Mouse (Mus musculus): ENCODE results near the gene Selenon. TPM values are rescaled to one million over a fixed set of nuclear protein-coding genes. Genes with fewer than 3 reads are reported as not detected.
A peak's percentile ranks its signal among the peaks of the same experiment; 100 is the strongest.
"Not testable (repeated sequence)": the region's sequence is repeated elsewhere in the genome, so short reads cannot be mapped to it uniquely, and the experiment has no call there.

Selenon gene
- total RNA-seq, 2 experiments from 2014 or later, result 24.3 to 28.9 TPM

GRCm38 (mm10) chr4:134512798-134513197 is 39.2 kb downstream of the Selenon start:
- DNase-seq (ENCODE audit: low spot score in 2 of 2), result peak; percentile 70

DNA sequence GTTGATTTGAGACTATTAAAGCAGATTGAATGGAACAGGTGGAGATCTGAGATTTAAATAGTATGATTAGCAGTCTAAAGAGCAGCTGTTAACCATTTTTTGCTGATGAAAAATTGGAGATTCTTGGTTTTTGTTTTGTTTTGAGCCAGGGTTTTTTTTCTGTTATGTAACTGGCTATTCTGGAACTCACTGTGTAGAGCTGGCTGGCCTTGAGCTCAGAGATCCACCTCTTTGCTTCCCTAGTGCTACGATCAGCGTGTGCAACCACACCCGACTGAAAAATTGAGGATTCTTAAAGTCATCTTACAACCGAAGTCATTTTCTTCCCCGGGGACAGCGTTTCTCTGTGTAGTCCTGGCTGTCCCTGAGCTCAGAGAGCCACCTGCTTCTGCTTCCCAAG is 40.2 kb downstream of the Selenon start:
- no peak for DNase-seq (ENCODE audit: low spot score in 2 of 2)

DNA sequence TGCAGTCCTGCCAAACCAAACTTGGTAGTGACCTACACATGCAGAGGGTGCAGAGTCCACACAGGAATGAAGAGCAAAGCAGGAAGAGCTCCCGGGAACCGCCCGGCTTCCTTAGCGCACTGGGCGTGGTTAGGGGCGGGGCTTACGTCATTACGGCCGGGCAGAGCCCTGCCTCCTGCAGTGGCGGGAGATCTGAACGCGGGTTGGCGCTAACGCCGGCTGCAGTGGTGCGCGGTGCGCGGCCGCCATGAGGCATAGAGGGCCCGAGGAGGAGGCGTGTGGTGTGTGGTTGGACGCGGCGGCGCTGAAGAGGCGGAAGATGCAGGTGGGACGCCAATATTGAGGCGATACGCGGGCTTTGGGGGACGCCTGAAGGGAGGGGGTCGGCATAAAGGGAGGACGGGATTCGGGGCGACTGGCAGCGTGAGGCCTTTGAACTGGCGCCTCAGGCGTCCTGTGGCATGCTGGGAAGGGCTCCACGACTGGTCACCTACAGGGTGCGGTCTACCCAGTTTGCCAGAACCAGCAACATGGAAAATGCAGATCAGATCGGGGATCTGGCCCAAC is 41.0 kb downstream of the Selenon start, which contains the start of gene Aunip:
Gene Aunip, plus strand, starts transcription at position 155 of the 567 bp plus-strand sequence.
- peak; percentile 87 to 91 for DNase-seq (ENCODE audit: low spot score in 2 of 2)

- DNase-seq (ENCODE audit: low spot score in 2 of 2), result no peak
These were observed 41.6 kb downstream of the Selenon start for GRCm38 (mm10) chr4:134510396-134510795.

DNA sequence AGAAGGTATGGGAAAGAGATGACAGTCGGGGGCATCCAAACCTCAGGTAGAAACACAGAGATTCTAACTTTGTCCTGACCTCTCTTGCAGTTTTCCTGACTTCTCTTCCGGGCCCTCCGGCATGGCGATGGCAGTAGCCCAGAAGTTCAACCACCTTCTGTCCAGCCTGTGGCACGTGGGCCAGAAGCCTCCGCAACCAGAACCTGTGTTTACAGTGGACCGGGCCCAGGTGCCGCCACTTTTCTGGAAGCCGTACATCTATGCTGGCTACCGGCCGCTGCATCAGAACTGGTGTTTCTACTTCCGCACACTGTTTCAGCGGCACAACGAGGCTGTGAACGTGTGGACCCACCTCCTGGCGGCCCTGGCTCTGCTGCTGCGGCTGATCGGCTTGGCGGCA is 45.3 kb downstream of the Selenon start:
- no peak for DNase-seq (ENCODE audit: low spot score in 2 of 2)

DNA sequence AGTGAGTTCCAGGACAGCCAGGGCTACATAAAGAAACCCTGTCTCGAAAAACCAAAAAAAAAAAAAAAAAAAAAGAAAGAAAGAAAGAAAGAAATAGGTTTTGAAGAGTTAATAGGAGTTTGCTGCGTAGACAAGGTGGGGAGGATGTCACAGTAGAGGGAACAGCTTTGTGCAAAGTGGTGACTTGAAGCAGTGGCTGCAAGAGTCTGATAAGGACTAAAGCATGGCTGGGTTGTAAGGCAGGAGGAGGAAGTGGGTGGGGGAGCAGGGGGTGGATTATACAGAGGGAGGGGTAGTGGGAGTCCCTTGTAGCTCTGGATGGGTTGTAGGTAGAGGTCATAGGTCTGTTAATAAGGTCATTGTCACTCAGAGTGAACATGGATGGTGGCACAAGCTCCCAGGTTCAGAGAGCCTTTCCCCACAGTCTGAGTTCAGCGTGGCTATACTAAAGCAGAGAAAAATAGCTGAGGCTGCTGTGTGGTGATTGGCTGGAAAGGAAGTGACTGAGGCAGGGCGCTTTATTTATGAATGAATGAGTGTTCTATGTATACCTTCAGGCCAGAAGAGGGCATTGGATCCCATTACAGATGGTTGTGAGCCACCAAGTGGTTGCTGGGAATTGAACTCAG is 45.9 kb downstream of the Selenon start:
- DNase-seq (ENCODE audit: low spot score in 2 of 2), result no peak

DNA sequence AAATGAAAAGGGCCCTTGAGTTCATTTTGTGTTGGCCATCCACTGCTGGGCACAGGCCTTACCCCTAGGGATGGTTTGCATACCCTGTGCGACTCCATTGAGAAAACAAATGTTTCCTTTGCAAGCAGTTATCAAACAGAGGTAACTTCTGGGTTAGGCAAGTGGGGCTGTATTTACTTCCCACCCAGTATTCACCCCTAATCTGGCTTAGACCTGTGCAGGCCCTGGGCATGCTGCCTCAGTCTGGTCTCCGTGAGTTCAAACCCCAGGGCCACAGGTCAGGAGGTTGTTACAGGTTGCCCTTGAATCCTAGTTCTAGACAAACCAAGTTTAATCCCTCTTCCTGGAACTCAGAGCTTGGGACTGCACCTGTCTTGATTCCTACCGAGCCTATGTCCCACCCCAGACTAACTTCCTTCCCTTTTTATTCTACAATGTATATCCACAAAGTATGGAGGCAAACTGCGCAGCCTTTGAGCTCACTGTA is 46.6 kb downstream of the Selenon start:
- no peak for DNase-seq (ENCODE audit: low spot score in 2 of 2)

GRCm38 (mm10) chr4:134503686-134504357 is 48.1 kb downstream of the Selenon start:
- no peak for DNase-seq (ENCODE audit: low spot score in 2 of 2)

- DNase-seq (ENCODE audit: low spot score in 2 of 2), result no peak
These were observed 50.9 kb downstream of the Selenon start for GRCm38 (mm10) chr4:134501095-134501494.

- DNase-seq (ENCODE audit: low spot score in 2 of 2), result not testable (repeated sequence)
These were observed 53.0 kb downstream of the Selenon start for GRCm38 (mm10) chr4:134498983-134499382.

DNA sequence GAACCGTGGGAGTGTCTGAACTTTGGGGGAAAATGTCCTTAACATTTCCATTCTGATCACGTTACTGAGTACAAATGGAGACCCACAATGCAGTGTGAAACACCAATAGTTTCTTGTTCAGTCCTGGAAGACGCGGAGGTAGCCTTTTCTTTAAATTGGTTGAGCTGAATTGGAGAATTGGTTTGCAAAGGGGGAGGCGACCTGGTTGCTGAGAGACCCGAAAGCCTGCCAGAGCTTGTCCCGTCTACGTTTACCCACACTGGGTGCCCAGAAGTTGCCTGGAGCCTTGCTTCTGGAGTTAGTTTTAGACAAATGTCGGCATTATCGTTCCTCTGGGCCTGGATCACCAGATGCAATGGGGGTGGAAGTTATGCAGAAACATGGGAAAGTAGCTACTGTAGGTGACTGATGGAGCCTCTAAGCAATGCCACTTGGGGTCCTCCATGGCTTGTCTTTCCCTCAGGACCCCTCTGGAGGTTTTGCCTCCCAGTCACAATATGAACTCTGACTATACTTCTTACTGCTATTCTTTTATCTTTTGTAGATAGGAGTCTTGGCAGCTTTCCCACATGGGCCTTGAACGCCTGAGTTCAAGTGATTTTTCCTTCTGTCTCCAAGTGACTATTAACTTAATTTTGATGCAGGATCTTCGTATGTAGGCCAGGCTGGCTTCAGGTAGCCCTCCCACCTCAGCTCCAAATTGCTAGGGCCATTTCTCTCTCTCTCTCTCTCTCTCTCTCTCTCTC is 53.8 kb downstream of the Selenon start:
- no peak for DNase-seq (ENCODE audit: low spot score in 2 of 2)

GRCm38 (mm10) chr4:134497223-134497622 is 54.7 kb downstream of the Selenon start:
- no peak for DNase-seq (ENCODE audit: low spot score in 2 of 2)

GRCm38 (mm10) chr4:134496595-134497210 is 55.3 kb downstream of the Selenon start, which contains the start of gene Paqr7:
TSS of gene Paqr7 (plus strand) at chr4:134496697.
- DNase-seq (ENCODE audit: low spot score in 2 of 2), result peak; percentile 81 to 82

DNA sequence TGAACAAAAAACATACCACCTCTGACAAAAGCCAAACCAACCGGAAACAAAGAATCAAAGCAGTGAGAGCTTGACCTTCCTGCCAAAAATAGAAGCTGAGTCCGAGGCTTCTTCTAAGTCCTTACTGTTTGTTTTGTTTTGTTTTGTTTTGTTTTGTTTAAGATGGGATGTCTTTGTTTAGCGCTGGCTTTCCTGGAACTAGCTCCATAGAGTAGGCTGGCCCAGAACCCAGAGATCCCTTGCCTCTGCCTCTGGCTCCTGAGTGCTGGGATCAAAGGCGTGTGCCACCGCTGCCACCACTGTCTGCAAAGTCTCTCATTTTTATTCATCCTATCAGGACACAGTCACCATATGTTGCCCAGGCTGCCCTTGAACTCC is 56.4 kb downstream of the Selenon start:
- no peak for DNase-seq (ENCODE audit: low spot score in 2 of 2)

GRCm38 (mm10) chr4:134494780-134495545 is 57.0 kb downstream of the Selenon start:
- no peak for DNase-seq (ENCODE audit: low spot score in 2 of 2)

GRCm38 (mm10) chr4:134494161-134494560 is 57.8 kb downstream of the Selenon start:
- not testable (repeated sequence) for DNase-seq (ENCODE audit: low spot score in 2 of 2)

DNA sequence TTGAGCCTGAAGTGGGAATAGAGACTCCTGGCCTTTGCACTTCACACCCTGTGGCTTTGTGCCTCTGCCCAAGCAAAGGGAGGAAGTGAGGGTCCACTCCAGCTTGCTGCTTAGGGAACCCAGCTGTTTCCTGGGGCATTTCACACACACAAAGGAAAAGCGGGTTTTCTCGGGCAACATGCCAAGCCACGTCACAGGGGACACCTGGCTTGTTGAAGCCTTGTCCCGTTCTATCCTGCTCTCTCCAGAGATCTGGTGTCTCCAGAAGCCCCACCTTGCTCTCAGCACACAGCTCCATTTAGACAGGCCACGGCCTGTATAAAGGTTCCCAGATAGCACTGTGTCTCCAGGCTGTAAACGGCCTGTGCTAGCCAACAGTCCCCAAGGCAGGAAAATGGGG is 60.2 kb downstream of the Selenon start:
- no peak for DNase-seq (ENCODE audit: low spot score in 2 of 2)

GRCm38 (mm10) chr4:134489986-134490665 is 61.8 kb downstream of the Selenon start:
- no peak for DNase-seq (ENCODE audit: low spot score in 2 of 2)

- no peak for DNase-seq (ENCODE audit: low spot score in 2 of 2)
These were observed 63.8 kb downstream of the Selenon start for GRCm38 (mm10) chr4:134488211-134488610.
